Mouse (Mus musculus) adrenal gland, adult (tissue): ENCODE measurements at regions not wholly inside any gene's neighbourhood (a gene's known extent, or its start where the extent isn't known, plus 50 kb on each side); places are given as distances from the start of the nearest gene placed in this dataset.

ENCODE experiments used
- DNase-seq, 2 experiments: peaks; one replicate each; pipeline ENCODE4 v3.0.0; 2022 to 2023; ENCODE audit warnings: low spot score in 1 of 2; ENCODE audit not compliant: inconsistent age in 2 of 2

DNA sequence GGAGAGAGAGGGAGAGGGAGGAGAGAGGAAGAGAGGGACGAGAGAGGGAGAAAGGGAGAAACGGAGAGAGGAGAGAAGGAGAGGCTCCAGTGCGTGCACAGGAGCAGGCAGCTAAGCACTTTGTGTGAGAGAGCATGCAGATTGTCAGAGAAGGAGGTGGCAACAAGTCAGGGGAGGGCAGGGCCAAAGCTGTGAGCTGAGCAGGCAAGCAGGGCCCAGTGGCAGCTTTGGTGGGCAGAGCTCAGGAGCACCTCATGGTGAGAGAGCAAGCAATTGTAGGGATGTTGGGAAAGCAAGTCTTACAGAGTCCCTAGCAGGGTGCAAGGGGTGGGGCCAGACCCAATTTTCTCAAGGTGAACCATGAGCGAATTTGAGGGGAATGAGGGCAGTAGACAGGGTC is 234.3 kb upstream of the Hey2 start:
- no peak for DNase-seq

DNA sequence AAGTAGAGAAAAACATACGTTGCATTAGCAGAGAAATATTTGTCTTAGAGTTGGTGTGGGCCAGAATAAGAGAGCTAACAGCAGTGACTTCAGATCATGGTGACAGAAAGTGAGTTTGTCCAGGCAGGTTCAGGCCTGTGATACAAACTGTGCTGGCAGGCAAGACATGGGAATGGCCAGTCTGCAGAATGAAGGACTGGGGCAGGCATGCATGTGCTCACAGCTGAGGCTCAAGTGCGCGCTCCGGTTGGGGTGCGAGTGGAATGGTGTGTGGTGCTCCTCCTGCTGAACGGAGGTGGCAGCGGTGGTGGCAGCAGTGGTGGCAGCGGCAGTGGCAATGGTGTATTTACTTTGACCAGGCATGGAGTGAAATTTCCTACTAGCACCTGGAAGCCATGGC is 233.8 kb upstream of the Hey2 start:
- no peak for DNase-seq

DNA sequence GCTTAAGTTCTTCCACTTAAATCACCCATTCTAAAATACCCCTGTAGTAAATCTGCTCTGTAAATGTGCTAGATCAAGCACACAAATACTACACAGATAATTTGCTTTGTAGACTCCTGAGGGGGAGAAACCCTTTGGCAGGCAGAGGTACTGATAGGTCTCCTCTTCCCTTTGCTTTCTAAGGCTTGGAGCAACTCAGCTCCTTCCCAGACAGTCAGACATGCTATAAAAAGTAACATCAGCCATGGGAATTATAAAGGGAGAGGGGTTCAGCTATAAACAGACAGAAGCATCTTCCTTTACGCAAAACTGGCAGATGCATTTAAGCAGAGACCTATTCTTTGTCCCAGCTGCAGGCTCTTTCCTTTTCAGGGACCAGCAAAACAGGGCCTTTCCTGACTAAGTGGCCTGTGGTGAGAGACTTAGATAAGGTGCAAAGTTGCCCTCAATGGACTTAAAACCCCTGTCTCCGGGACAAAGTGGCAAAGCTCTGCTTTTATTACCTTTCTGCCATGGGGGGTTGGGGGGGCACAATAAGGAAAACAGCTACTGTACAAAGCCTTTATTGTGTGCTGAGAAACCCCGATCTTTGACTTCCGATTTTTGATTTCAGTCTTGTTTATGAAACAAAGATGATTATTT is 231.5 kb upstream of the Hey2 start:
- peak in 1 of 2 experiments; percentile 7 for DNase-seq

DNA sequence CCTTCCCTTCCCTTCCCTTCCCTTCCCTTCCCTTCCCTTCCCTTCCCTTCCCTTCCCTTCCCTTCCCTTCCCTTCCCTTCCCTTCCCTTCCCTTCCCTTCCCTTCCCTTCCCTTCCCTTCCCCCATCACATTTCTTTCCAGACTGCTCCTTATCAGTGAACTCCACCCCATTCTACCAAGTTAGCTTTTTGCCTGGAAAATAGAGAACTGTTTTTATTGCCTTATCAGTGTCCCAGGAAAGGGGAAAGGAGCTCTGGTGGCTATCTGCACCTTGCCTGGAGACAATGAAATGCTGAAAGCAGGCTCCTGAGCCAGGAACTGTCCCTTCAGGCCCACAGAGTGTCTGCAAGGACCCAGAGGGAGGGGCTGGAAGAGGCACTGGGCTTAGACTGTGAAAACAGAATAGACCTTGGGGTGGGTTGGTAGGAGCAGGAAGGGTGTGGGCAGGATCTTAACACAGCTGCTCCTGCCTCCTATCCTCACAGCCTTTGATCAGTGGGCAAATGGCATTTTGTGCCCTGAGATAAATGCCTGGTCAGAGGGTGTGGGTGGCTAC is 226.1 kb upstream of the Hey2 start:
- no peak for DNase-seq

DNA sequence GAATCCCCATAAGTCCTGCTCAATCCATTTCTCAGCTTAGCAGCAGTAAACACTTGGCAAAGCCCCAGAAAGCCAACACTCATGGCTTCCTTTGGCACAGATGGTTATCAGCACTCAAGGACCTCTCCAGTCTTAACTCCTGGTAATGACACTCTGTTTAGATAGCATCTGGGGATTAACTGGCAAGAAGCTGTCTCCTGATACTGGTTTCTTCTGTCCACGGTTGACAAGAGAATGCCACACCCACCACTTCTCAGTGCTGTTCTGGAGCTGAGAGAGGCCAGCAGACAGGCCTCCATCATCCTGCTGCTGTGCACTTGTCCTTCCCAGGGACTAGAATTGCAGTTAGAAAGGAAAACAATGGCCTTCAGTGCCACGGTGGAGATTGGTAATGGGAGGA is 220.1 kb upstream of the Hey2 start:
- no peak for DNase-seq

DNA sequence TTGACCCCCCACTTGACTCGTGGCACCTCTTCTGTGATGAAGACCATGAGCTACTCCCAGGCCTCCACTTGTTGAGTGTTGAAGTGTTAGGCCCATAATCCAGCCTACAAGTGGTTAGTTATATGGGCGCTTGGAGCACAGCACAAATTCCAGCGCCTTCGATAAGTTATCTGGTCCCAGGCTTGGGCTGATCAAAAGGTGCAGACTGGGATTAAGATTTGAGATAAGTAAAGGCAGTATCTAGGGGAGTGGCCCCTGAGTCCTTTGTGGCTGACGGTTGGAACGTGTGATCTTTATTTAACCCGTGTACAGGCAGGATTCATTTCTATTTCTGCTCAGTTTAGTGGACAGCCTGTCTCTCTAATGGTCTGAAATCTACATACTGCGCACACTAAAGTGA is 210.7 kb upstream of the Hey2 start:
- DNase-seq = no peak

DNA sequence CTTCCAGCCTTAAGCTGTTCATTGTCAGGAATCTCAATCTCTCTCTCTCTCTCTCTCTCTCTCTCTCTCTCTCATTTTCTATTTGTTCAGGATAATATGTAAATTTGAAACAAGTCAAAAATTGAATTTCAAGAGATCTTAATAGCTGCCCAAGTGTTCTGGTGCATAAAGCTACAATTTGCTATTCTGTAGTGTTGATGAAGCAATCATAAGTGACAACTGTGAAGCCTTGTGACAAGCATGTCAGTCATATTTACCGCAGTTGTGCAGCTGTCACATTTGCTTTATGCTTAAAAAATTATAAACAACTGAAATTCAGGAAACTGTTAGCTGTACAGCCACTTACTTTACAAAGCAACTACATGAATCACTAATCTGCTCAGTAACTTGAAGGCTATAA is 208.6 kb upstream of the Hey2 start:
- no peak for DNase-seq

DNA sequence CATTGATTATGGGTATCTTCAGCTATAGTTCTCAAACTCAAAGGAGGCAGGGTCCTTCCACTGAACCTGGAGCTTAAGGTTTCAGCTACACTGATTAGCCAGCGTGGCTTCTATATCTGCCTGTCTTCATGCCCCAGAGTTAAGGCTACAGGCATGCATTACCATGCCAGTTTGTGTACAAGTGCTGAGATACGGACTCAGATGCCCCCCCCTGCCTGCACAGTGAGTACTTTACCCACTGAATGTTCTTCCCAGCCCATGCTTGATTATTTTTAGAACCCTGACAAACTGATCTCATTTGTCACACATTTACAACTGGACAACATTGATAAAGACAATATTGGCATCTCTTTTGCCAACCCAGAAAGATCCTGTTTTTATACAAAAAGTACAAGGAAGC is 206.8 kb upstream of the Hey2 start:
- no peak for DNase-seq

DNA sequence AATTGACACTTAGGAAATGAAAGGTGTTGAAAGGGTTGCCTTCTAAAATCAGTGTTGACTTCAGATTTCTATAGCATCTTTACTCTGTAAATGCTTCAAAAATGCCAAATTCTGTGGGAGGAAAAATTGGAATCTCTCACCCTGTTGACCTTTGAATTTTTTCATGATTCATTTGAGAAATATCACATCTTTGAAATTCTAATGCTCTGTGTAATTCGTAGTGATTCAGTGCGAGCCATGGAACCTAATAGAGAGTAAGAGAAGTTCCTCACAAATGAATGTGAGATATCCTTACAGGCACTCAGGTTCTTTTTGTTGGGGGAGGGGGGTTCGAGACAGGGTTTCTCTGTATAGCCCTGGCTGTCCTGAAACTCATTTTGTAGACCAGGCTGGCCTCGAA is 193.0 kb upstream of the Hey2 start:
- no peak for DNase-seq

DNA sequence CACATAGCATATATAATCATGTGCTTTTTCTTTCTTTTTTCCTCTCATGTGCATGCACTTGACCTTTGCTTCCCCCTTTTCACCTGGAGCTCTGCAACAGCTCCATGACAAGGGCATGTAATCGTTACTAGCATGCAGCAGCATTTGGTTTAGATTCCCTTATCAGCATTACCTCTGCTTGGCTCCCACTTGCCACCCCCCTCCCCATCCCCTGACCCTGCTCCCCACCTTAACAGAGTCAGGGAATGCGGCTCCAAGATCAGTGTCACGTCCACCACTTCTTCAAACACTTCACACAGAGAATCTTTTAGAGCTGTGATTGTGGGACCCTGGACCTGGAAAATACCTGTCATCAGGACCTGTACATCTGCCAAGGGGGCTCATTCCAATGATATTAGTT is 192.2 kb upstream of the Hey2 start:
- no peak for DNase-seq

DNA sequence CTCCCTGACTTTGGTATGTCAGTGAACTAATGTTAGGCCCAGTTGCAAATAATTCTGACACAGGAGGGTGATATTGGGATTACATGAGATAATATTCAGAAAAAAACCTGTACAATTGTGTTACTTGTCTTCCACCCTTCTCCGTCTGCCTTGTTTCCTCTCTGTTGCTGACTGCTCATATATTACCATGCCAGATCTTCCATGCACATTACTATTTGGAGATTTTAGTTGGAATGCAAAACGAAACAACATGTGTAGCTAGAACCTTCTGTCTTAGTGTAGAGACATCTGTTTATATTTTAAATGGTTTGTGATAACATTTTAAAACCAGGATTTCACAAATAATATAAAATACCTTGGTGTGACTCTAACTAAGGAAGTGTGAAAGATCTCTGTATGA is 188.1 kb upstream of the Hey2 start:
- DNase-seq = no peak

DNA sequence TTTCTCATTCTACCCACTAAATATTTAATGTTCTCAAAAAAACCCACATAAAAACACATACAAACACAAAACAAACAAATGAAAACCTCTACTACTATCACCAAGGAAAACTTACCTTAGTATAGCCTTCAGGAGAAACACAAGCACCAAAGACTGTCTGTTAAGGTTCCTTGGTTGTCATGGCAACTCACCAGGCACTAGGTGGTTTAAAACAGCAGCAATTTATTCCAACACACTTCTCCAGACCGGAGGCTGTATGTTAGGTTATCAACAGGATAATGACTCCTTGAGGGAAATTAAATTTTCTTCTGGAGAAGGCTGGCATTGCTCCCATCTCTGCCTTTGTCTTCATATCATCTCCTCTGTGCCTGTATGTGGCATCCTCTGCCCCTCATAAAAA is 183.8 kb upstream of the Hey2 start:
- no peak for DNase-seq

DNA sequence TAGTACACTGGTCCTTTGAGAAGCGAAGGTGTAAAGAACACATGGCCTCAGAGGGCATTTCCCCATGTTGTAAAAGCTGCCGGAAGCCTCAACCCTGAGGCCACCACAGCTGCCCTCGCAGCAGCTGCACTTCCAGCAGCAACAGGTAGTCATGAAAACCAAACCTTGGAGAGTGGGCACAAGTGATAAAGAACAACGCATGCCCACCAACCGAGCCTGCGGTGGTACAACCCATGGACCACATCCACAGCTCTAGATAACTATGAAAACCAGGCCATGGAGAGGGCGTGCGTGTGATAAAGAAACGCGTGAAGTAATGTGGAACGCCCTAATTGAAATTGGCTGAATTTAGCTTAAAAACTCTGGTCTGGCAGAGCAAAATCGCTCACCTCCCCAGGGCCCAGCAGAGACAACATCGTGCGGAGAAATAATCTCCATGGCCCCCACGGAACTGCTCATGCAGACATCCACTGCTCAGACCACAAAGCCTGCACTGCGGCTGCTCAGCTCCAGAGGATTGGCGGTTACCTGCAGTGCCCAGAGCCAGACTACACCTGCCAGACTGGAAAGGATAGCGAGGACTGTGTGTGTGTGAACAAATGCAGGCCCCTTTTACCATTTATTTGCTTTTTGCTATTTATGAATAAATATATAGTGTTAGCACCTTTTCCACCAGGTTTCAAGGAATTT is 170.2 kb upstream of the Hey2 start:
- DNase-seq = no peak

DNA sequence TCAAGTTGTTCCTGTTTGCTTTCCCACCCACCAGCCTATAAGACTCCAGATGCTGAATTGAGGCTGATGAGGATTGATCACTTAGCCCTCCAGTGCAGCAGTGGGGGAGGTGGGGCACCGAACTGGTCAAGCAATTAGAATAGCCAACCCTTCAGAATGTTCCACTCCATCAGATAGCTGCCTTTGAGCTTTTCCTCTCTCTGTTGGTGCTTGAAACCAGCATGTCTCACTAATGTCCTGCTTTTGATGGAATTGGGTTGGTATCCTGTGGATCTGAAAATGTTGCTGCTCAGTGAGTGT is 167.3 kb upstream of the Hey2 start:
- no peak for DNase-seq

DNA sequence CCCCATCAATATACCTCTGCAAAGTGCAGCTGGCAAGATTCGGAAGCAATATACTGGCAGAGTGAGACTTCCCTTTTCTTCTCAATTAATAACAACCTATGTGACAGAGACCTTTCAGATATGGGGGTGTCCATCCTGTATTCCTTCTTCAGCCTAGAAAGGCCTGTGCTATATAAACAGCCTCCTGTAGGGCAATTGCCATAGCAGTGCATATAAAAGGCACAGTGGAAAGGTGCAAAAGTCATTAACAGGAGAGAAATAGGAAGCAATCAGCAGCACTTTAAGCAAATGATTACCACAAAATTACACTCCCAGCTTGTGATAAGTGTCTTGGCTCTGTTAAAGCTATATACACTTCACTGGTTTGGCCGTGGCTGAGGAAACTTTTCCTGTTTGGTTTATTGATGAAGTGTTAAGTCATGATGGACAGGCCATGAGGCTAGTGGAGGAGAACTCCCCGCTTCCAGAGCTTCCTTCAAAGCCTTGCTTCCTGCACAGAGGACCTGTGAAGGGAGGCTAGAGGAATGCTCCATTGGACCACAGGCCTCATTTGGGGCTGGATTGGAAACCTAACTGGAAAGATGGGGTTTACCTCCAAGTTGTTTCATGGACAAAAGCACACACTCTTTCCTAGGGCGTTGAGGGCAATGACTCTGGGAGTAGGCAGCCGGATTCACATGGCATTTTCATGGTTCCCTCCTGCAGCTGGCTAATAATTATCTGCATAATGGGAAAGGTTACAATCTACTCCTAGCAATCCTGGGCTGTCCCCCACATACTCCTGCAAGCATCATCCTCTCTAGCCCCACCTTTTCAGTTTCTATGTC is 166.7 kb upstream of the Hey2 start:
- DNase-seq = no peak

DNA sequence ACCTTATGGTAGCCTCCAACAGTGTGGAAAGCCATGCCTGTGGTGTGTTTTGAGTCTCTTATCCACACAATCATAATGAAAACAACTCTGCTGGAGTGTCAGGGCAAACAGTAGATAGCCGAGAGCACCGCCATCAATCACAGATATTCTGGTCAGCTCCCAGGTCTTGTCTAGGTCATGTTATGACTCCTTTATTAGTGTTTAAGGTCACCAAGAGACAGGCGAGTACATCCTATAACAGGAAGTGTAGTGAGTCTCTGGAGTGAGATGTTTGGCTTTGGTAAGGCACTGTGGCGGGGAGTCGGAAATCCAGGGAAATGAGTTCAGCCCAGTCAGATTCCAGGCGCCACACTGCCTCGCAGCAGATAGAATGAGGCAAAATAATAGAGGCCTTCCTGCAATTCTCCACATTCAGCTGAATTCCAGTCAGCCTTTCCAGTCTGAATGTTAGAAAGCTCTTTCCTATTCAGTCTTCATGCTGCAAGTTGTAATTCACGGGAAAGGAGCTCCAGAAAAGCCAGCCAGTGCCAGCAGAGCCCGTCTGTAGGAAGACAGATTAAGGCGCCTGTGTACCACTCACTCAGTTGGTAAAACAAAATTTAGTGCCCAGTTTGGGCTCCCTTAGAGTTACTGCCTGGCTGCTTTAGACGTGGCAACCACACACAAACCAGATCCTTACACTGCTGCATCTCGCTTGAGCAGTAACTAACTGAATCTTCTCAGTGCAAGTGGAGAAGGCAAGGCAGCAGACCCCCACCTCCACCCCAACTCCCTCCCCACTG is 155.8 kb upstream of the Hey2 start:
- no peak for DNase-seq

DNA sequence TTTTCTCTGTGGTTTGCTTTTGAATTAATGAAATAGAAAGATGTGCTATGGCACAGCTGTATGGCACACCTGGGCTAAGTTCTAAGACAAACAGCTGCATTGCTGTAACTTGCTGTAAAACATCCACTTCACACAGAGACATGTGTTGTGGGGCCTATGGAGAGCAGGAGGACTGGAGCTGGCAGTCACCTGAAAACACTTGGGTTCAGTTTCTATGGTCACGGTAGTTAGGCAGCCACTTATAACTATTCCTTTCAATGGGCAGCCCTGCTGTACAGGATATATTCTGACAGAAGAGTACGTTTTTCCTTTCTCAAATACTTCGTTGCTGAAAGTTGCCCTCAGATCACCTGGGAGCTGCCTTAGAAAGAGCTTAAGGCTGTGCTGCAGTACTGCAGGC is 149.6 kb upstream of the Hey2 start:
- no peak for DNase-seq

DNA sequence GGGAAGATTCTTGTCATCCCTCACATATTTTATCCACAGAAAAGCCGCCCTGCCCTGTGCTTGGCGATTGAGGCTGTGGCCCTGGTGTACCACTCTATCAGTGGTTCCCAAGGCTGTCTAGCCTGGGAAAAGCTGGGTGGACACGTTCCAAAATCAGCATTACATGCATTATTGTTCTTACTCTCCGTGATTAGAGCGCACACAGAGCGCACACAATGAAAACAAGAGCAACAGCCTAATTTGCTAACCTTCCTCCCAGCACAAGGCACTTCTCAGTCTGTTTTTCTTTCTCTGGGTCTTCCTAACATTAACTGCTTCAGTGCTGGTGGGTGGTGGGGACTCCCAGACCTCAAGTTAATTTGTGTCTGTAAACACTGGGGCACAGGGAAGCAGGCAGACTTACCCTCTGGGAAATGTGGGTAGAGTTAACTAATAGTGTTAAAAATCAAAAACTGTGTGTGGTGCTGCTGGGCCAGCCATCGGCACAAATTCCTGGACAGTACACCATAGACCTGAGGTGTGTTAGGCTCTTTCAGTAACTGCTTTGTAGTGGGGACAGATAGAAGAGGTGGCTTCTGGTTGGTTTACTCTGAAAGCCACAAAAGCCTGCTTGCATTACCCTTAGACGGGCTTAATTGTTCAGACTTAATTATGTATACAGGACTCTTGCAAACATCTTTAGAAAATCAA is 137.8 kb upstream of the Hey2 start:
- DNase-seq = peak; percentile 9 to 31

DNA sequence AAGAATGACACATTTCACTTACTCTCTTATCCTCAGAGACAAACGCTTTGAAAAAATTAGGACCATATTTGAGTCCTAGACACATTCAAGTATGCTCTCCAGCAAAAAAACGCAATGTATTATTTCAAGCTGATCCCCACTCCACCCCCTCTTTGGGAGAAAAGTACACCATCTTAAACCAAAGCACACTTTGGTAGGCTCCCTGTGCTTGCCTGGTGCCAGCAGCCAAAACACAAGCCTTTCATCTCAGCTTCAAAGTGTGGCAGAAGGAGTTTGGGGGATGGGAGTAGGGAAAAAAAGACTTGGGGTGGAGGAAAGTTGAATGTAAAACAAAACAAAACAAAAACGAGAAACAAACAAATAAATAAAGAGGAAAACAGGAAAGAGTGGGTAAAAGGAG is 137.2 kb upstream of the Hey2 start:
- DNase-seq = no peak

DNA sequence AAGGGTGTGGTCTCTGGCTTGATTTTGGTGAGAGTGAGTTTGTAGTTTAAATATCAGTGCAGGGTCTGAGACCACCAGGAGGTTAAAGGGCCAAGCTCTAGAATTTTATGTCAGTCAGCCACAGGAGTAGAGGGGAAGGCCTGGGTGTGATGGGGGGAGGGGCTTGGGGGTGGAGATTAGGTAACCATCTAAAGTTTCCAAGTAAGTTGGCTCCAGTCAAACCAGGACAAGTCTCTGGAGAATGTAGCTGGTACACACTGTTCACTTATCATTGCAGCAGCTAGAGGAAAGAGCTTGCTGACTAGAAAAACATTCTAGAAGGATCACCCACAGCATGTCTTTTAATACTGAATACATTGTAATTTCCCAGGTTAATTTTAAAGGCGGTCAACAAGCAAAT is 123.6 kb upstream of the Hey2 start:
- DNase-seq = no peak

DNA sequence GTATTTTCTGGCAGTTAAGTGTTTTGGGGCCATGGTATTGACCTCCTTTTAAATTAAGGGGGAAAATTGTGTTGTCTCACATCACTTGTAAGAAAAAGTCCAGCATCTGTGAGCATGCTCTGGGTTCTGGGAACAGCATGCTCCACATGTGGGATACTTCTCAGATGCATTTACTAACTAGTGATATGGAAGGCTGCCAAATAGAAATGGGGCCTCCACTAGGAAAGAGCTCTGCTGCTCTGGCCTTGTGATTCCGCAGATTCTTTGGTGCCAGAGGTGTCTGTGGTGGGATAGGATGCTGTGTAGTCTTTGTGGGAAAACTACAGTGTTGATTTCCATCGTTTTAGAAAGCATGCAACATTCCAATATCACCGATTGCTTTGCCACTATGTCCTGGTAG is 111.2 kb upstream of the Hey2 start:
- DNase-seq = no peak
